Mouse (Mus musculus) kidney, embryonic 14.5 days (tissue): ENCODE data around the gene Tssk2. TPM values are rescaled to one million over a fixed set of nuclear protein-coding genes. Genes with fewer than 3 reads are reported as not detected.
A peak's percentile ranks its signal among the peaks of the same experiment; 100 is the strongest.

Source experiments
- ATAC-seq: fragments of 200-750 bp; cut with Nextera tagmentation; 2 replicates; pipeline ENCODE4 v1.8.0; 2017; ENCODE audit warnings: moderate number of reproducible peaks, mild to moderate bottlenecking, moderate TSS enrichment, moderate library complexity; ENCODE audit not compliant: low FRiP score, low TSS enrichment
- H3K27ac ChIP-seq: fragments of 300-500 bp; sonication (generic); 2 replicates; pipeline ENCODE4 v1.5.1; 2014; ENCODE audit warnings: low read depth, mild to moderate bottlenecking, low read length, moderate library complexity, mixed read lengths
- H3K27me3 ChIP-seq: fragments of 300-500 bp; sonication (generic); 2 replicates; pipeline ENCODE4 v1.6.1; 2014; ENCODE audit warnings: mild to moderate bottlenecking, low read length; ENCODE audit not compliant: control insufficient read depth, insufficient read depth
- H3K36me3 ChIP-seq: fragments of 300-500 bp; sonication (generic); 2 replicates; pipeline ENCODE4 v1.6.1; 2014; ENCODE audit warnings: low read length, mixed read lengths; ENCODE audit not compliant: control insufficient read depth, insufficient read depth
- H3K4me1 ChIP-seq: fragments of 300-500 bp; sonication (generic); 2 replicates; pipeline ENCODE4 v1.6.1; 2014; ENCODE audit warnings: low read length, mixed read lengths; ENCODE audit not compliant: control insufficient read depth, insufficient read depth
- H3K4me2 ChIP-seq: fragments of 300-500 bp; sonication (generic); replicated peaks from 2 replicates; pipeline ENCODE4 v1.6.1; 2014; ENCODE audit warnings: low read depth, mild to moderate bottlenecking, low read length
- H3K4me3 ChIP-seq: fragments of 300-500 bp; sonication (generic); 2 replicates; pipeline ENCODE4 v1.5.1; 2014; ENCODE audit warnings: mild to moderate bottlenecking, low read length
- H3K9ac ChIP-seq: fragments of 300-500 bp; sonication (generic); 2 replicates; pipeline ENCODE4 v1.6.1; 2014; ENCODE audit warnings: low read depth, mild to moderate bottlenecking, low read length, moderate library complexity
- H3K9me3 ChIP-seq: fragments of 300-500 bp; sonication (generic); 2 replicates; pipeline ENCODE4 v1.6.1; 2016; ENCODE audit warnings: low read length; ENCODE audit not compliant: control insufficient read depth
- WGBS: fragments of 180-500 bp; shearing (Covaris S2); extraction: QIAGEN DNeasy Blood & Tissue Kit; methylation state at CpG from one replicate; pipeline ENCODE4 v1.1.7; 2014; 5-methylcytosine and 5-hydroxymethylcytosine counted together
- polyA plus RNA-seq: library from polyadenylated mRNA; unstranded; fragments of >200 nt; fragmentation: Nextera tagmentation; extraction: Ambion mirVana; gene quantifications from 2 replicates; pipeline ENCODE4 v1.2.1, GENCODE M21; 2014

The Tssk2 gene
- polyA plus RNA-seq, 1 experiment from 2014 or later, result not detected

DNA sequence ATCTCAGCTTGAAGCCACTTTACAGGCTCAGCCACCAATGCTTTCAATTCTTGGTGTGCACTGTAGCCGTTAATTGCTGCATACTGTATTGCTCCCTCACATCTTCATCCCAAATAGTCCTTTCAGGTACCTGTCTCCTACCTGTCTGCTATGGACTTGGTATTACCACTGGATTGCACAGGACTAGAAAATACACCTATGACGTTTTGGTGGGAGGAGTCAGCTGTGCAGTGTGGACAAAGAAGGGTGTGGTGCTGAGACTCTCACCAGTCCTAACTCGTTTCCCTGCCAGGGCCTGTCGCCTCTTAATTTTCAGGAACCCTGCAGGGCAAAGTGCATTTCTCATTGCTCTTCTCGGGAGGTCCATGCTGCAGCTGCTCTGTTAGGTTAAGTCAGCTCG lies 32.7 kb upstream of the Tssk2 start:
- no peak overlapping the region for H3K27ac ChIP-seq
- no peaks in the 10 kb centered on the region for H3K4me1 ChIP-seq
- peaks cover 29% of the 10 kb centered on the region; the same call in 1 of the 2 replicates for H3K36me3 ChIP-seq
- H3K9me3 ChIP-seq, result no peaks in the 10 kb centered on the region
- no peak overlapping the region for H3K4me3 ChIP-seq
- H3K4me2 ChIP-seq, result no peak overlapping the region
- WGBS, result 72% methylated on average over 6 of the region's 6 CpGs
- H3K9ac ChIP-seq, result no peak overlapping the region
- no peak for ATAC-seq
- no peaks in the 10 kb centered on the region for H3K27me3 ChIP-seq

DNA sequence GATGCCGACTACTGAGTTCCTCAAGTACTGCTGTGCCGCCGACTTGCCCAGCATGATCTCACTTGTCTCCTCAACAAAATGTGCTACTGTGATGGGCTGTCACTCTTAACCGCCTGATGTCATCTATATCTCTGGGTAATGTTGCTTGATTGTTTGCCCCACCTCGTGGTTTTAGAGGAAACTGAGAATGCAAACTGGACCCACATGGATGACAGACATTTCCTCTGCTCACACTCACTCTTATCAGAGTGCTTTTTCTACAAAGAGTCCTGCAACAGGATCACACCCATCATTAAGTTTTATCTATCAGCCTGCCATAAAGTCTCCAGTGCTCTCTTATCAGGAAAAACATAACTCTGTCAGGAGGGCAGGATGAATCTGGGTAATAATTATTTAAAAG lies 27.2 kb upstream of the Tssk2 start:
- no peak for ATAC-seq
- H3K4me1 ChIP-seq, result no peaks in the 10 kb centered on the region
- WGBS, result 83% methylated on average over 5 of the region's 5 CpGs
- no peaks in the 10 kb centered on the region for H3K27me3 ChIP-seq
- H3K4me3 ChIP-seq, result no peak overlapping the region
- H3K9me3 ChIP-seq, result no peaks in the 10 kb centered on the region
- H3K27ac ChIP-seq, result no peak overlapping the region
- no peak overlapping the region for H3K9ac ChIP-seq
- H3K36me3 ChIP-seq, result peaks cover 39% of the 10 kb centered on the region
- no peak overlapping the region for H3K4me2 ChIP-seq

DNA sequence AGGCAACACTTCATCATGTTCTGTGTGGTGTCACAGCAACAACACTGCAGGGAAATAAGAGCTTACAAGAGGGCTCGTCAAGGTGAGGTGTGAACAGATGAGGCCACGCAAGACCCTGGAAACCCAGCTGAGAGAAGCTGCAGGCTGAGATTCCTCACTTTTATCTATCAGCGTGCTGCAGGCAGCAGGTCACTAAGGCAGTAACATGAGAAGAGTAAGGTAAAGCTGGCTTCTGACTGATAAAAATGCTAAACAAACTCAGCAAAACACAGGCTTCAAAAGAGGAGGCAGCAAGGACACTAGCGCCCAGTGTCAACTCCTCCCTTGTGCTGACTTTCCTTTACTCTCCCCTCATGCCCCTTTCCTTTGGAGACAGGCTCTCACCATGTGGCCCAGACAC lies 25.4 kb upstream of the Tssk2 start:
- Histone ChIP-seq H3K27ac (no peak overlapping the region), H3K4me2 (no peak overlapping the region), H3K27me3 (no peaks in the 10 kb centered on the region), H3K9ac (no peak overlapping the region), H3K9me3 (no peaks in the 10 kb centered on the region), H3K4me3 (no peak overlapping the region), H3K4me1 (no peaks in the 10 kb centered on the region), H3K36me3 (peaks cover 36% of the 10 kb centered on the region)
- WGBS, result 39% methylated on average over 4 of the region's 4 CpGs
- no peak for ATAC-seq

DNA sequence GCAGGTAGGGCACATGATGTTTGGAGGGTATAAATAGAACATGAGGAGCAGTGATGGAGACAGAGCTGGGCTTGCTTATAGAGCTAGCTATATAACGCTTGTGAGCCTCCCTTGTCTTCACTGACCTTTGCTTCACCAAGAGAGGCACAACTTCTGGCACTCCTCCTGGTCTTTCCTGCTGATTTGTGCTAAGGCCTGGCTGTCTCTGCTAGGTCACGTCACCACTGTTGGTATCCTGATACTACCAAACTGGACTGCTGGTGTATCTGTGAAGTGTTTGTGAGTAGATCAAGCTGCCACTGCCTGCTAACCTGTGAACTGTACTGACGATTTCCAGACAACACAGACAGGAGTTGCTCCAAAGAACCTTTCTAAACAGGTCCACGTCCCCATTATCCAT lies 23.3 kb upstream of the Tssk2 start:
- 78% methylated on average over 4 of the region's 4 CpGs for WGBS
- Histone ChIP-seq H3K36me3 (peaks cover 23% of the 10 kb centered on the region), H3K27me3 (no peaks in the 10 kb centered on the region), H3K4me3 (no peak overlapping the region), H3K27ac (no peak overlapping the region), H3K4me2 (no peak overlapping the region), H3K9ac (no peak overlapping the region), H3K4me1 (no peaks in the 10 kb centered on the region), H3K9me3 (no peaks in the 10 kb centered on the region)
- no peak for ATAC-seq

DNA sequence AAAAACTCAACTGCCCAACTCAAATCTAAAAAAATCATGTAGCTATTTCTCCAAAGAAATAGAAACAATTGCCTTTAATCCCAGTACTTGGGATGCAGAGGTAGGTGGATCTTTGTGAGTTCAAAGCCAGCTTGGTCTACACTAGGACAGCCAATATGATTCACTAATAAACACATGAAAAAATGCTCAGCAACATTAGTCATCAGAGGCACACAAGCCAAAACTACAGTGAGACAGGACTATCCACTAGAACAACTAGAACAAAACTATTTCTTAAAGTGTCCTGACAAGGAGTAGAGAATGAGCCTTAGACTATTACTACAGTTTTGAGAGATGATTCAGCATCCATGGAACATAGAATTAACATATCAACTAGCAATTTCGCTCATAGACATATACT lies 22.3 kb upstream of the Tssk2 start:
- no peak overlapping the region for H3K9ac ChIP-seq
- no peaks in the 10 kb centered on the region for H3K27me3 ChIP-seq
- H3K4me3 ChIP-seq, result no peak overlapping the region
- no peak overlapping the region for H3K4me2 ChIP-seq
- 100% methylated on average over 1 of the region's 1 CpGs for WGBS
- H3K4me1 ChIP-seq, result no peaks in the 10 kb centered on the region
- no peaks in the 10 kb centered on the region for H3K9me3 ChIP-seq
- peaks cover 14% of the 10 kb centered on the region for H3K36me3 ChIP-seq
- no peak for ATAC-seq
- no peak overlapping the region for H3K27ac ChIP-seq

DNA sequence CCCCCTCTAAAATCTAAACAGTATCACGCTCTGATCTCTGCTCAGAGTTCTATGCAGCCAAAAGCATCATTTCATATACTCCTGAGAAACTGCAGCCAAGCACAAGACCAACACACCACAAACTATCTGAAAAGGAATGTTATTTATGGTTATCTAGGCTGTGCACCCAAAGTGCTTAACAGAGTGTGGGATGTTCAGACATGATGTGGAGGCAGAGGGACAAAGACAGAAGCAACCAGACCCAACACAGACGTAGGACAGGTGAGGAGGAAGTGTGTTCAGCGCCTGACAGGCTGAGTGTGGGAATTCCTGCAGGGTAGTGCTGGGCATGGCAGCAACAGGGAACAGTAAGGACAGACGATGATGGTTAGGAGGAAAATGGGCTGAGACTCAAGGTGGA lies 18.9 kb upstream of the Tssk2 start:
- H3K36me3 ChIP-seq, result 0 out of 2 replicates have a peak, but pooled peaks cover 3% of the 10 kb centered on the region
- H3K4me3 ChIP-seq, result no peak overlapping the region
- H3K4me2 ChIP-seq, result no peak overlapping the region
- H3K27me3 ChIP-seq, result no peaks in the 10 kb centered on the region
- 0 out of 2 replicates have a peak, but pooled peaks cover 2% of the 10 kb centered on the region for H3K4me1 ChIP-seq
- H3K27ac ChIP-seq, result no peak overlapping the region
- ATAC-seq, result no peak
- H3K9me3 ChIP-seq, result no peaks in the 10 kb centered on the region
- no peak overlapping the region for H3K9ac ChIP-seq
- 97% methylated on average over 4 of the region's 4 CpGs for WGBS

DNA sequence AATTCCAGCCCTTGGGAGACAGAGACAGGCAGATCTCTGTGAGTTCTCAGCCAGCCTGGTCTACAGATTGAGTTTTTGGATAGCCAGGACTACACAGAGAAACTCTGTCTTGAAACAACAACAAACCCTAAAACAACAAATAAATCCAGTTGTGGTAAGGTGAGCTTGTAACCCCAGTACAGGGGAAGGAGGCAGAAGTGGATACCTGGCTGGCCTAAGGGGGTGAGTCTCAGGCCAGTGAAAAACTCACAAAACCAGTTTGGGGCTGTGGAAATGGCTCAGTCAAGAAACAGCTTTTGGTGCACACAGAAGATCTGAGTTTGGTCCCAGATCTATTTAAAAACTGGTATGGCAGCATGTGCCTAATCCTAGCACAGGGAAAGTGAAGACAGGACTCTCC lies 16.2 kb upstream of the Tssk2 start:
- H3K4me2 ChIP-seq, result no peak overlapping the region
- no peak overlapping the region for H3K27ac ChIP-seq
- 0 out of 2 replicates have a peak, but pooled peaks cover 2% of the 10 kb centered on the region for H3K4me1 ChIP-seq
- H3K36me3 ChIP-seq, result 0 out of 2 replicates have a peak, but pooled peaks cover 3% of the 10 kb centered on the region
- H3K9me3 ChIP-seq, result no peaks in the 10 kb centered on the region
- ATAC-seq, result no peak
- H3K4me3 ChIP-seq, result no peak overlapping the region
- no peaks in the 10 kb centered on the region for H3K27me3 ChIP-seq
- no peak overlapping the region for H3K9ac ChIP-seq

DNA sequence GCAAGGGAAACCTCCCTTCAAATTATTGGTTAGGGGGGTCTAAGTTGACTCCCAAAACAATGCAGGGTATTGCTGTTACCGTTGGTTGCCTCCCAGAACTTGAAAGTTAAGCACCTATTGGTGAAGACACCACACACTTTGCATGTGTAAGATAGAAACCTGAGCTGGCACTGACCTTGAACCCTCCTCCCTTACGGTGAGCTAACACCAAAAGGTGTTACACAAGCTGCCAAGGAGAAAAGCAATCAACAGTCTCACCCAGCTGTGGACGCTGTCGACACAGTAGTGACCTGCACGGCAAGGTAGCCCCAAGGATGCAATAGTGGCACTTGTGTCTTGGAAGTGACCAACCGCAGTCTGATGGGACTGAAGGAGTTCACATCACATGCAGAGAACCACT lies 14.3 kb upstream of the Tssk2 start:
- H3K9me3 ChIP-seq, result no peaks in the 10 kb centered on the region
- H3K27ac ChIP-seq, result no peak overlapping the region
- H3K4me1 ChIP-seq, result 0 out of 2 replicates have a peak, but pooled peaks cover 2% of the 10 kb centered on the region
- 0 out of 2 replicates have a peak, but pooled peaks cover 3% of the 10 kb centered on the region for H3K36me3 ChIP-seq
- no peak overlapping the region for H3K4me3 ChIP-seq
- H3K4me2 ChIP-seq, result no peak overlapping the region
- H3K27me3 ChIP-seq, result no peaks in the 10 kb centered on the region
- 68% methylated on average over 6 of the region's 6 CpGs for WGBS
- no peak overlapping the region for H3K9ac ChIP-seq
- ATAC-seq, result no peak

DNA sequence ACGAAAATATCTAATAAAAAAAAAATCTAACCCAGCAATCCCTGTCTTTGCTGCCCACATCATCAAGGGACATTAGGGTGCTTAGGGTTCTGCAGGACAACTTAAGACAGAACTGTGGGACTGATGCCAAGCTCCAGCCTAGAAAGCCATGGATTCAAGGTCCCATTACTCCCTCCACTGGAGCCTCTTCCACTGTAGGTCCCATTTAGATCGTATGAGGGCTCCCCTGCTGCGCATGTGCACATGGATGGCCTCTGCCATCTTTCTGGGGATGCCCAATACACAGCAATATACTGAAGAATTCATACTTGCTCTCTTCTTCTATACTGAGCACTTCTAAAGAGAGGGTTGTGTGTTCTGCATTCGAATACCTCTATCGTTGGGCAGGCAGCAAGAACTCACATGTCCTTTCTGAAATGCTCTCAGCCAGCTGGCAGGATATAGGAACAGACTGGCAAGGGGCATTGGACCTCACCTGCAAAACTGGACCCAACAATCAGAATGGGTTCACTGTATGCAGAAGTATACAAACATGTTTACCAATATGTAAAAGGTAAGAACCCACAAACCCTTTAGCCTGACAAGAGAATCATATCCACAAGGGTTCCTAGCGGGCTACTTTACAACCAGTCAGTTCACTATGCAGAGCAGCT lies 8.6 kb upstream of the Tssk2 start:
- no peak overlapping the region for H3K27ac ChIP-seq
- no peaks in the 10 kb centered on the region for H3K27me3 ChIP-seq
- H3K9me3 ChIP-seq, result no peaks in the 10 kb centered on the region
- H3K36me3 ChIP-seq, result peaks cover 3% of the 10 kb centered on the region; the same call in 1 of the 2 replicates
- H3K4me1 ChIP-seq, result peaks cover 11% of the 10 kb centered on the region
- 82% methylated on average over 6 of the region's 6 CpGs for WGBS
- peak overlapping the region; percentile 97 for H3K4me3 ChIP-seq
- ATAC-seq, result no peak
- peak overlapping the region; percentile 96; the same call in 1 of the 2 replicates for H3K9ac ChIP-seq
- peak overlapping the region; percentile 91 for H3K4me2 ChIP-seq
